Mouse (Mus musculus) forebrain, embryonic 15.5 days (tissue): Measurements from ENCODE around the gene Gm37240. TPM values are rescaled to one million over a fixed set of nuclear protein-coding genes. Genes with fewer than 3 reads are reported as not detected.
A peak's percentile ranks its signal among the peaks of the same experiment; 100 is the strongest.

Experiments used
- ATAC-seq: fragments of 200-750 bp; cut with Nextera tagmentation; replicated peaks from 2 replicates; pipeline ENCODE4 v1.8.0; 2017; ENCODE audit warnings: mild to moderate bottlenecking, moderate TSS enrichment, moderate library complexity
- H3K27ac ChIP-seq: fragments of 300-500 bp; sonication (generic); replicated peaks from 2 replicates; pipeline ENCODE4 v1.5.1; 2015; ENCODE audit warnings: mild to moderate bottlenecking, inconsistent platforms
- H3K27me3 ChIP-seq: fragments of 300-500 bp; sonication (generic); 2 replicates; pipeline ENCODE4 v1.6.1; 2015; ENCODE audit warnings: inconsistent platforms
- H3K36me3 ChIP-seq: fragments of 300-500 bp; sonication (generic); 2 replicates; pipeline ENCODE4 v1.6.1; 2015; ENCODE audit warnings: mild to moderate bottlenecking, inconsistent platforms
- H3K4me1 ChIP-seq: fragments of 300-500 bp; sonication (generic); 2 replicates; pipeline ENCODE4 v1.6.1; 2015; ENCODE audit warnings: inconsistent platforms
- H3K4me2 ChIP-seq: fragments of 300-500 bp; sonication (generic); replicated peaks from 2 replicates; pipeline ENCODE4 v1.6.1; 2015; ENCODE audit warnings: mild to moderate bottlenecking, inconsistent platforms
- H3K4me3 ChIP-seq: fragments of 300-500 bp; sonication (generic); 2 replicates; pipeline ENCODE4 v1.5.1; 2015; ENCODE audit warnings: mild to moderate bottlenecking, inconsistent platforms
- H3K9ac ChIP-seq: fragments of 300-500 bp; sonication (generic); replicated peaks from 2 replicates; pipeline ENCODE4 v1.6.1; 2015; ENCODE audit warnings: mild to moderate bottlenecking, inconsistent platforms
- H3K9me3 ChIP-seq: fragments of 300-500 bp; sonication (generic); 2 replicates; pipeline ENCODE4 v1.6.1; 2016; ENCODE audit warnings: inconsistent platforms
- WGBS: fragments of 180-500 bp; shearing (Covaris S2); methylation state at CpG from one replicate; pipeline ENCODE4 v1.1.7; 2015; ENCODE audit warnings: mixed read lengths; 5-methylcytosine and 5-hydroxymethylcytosine counted together
- polyA plus RNA-seq: library from polyadenylated mRNA; unstranded; fragments of >200 nt; fragmentation: Nextera tagmentation; extraction: Ambion mirVana; gene quantifications from 2 replicates; pipeline ENCODE4 v1.2.1, GENCODE M21; 2015

Gene Gm37240
- polyA plus RNA-seq, 1 experiment from 2014 or later: 2.2 TPM

- no peak overlapping the region for H3K9ac ChIP-seq
- H3K27ac ChIP-seq: no peak overlapping the region
- H3K27me3 ChIP-seq: no peaks in the 10 kb centered on the region
- no peak overlapping the region for H3K4me2 ChIP-seq
- H3K9me3 ChIP-seq: no peaks in the 10 kb centered on the region
- H3K36me3 ChIP-seq: no peaks in the 10 kb centered on the region
- H3K4me1 ChIP-seq: no peaks in the 10 kb centered on the region
- 81% methylated on average over 17 of the region's 17 CpGs for WGBS
- no peak for ATAC-seq
- no peak overlapping the region for H3K4me3 ChIP-seq
Observed at GRCm38 (mm10) chr3:85209887-85210844, 677.2 kb downstream of the Gm37240 start.

GRCm38 (mm10) chr3:85206475-85206874, 680.8 kb downstream of the Gm37240 start:
- Histone ChIP-seq H3K9ac (no peak overlapping the region), H3K27me3 (no peaks in the 10 kb centered on the region), H3K36me3 (no peaks in the 10 kb centered on the region), H3K27ac (no peak overlapping the region), H3K9me3 (no peaks in the 10 kb centered on the region), H3K4me1 (peaks cover 7% of the 10 kb centered on the region; the same call in 1 of the 2 replicates), H3K4me3 (no peak overlapping the region), H3K4me2 (no peak overlapping the region)
- WGBS: 91% methylated on average over 7 of the region's 7 CpGs
- no peak for ATAC-seq

GRCm38 (mm10) chr3:85205911-85206310, 681.4 kb downstream of the Gm37240 start:
- Histone ChIP-seq H3K27ac (no peak overlapping the region), H3K27me3 (no peaks in the 10 kb centered on the region), H3K4me2 (no peak overlapping the region), H3K9me3 (no peaks in the 10 kb centered on the region), H3K9ac (no peak overlapping the region), H3K4me1 (peaks cover 13% of the 10 kb centered on the region; the same call in 1 of the 2 replicates), H3K4me3 (no peak overlapping the region), H3K36me3 (no peaks in the 10 kb centered on the region)
- ATAC-seq: no peak
- 93% methylated on average over 4 of the region's 4 CpGs for WGBS

- H3K4me2 ChIP-seq: no peak overlapping the region
- H3K27me3 ChIP-seq: no peaks in the 10 kb centered on the region
- peaks cover 25% of the 10 kb centered on the region; the same call in 1 of the 2 replicates for H3K4me1 ChIP-seq
- H3K27ac ChIP-seq: no peak overlapping the region
- no peak for ATAC-seq
- H3K36me3 ChIP-seq: no peaks in the 10 kb centered on the region
- H3K9me3 ChIP-seq: no peaks in the 10 kb centered on the region
- WGBS: 70% methylated on average over 9 of the region's 9 CpGs
- H3K4me3 ChIP-seq: no peak overlapping the region
- H3K9ac ChIP-seq: no peak overlapping the region
Observed at GRCm38 (mm10) chr3:85203659-85204058, 683.7 kb downstream of the Gm37240 start.

- H3K4me1 ChIP-seq: peaks cover 25% of the 10 kb centered on the region; the same call in 1 of the 2 replicates
Observed at GRCm38 (mm10) chr3:85202726-85203125, 684.6 kb downstream of the Gm37240 start.

GRCm38 (mm10) chr3:85201785-85202184, 685.5 kb downstream of the Gm37240 start:
- 47% methylated on average over 4 of the region's 4 CpGs for WGBS
- H3K9ac ChIP-seq: no peak overlapping the region
- ATAC-seq: peak; percentile 70

More at GRCm38 (mm10) chr3:85202726-85203125, 684.6 kb downstream of the Gm37240 start:
- Histone ChIP-seq H3K4me2 (no peak overlapping the region), H3K36me3 (no peaks in the 10 kb centered on the region), H3K9me3 (no peaks in the 10 kb centered on the region), H3K9ac (no peak overlapping the region), H3K4me3 (no peak overlapping the region), H3K27me3 (no peaks in the 10 kb centered on the region), H3K27ac (no peak overlapping the region)
- no peak for ATAC-seq
- WGBS: 76% methylated on average over 3 of the region's 3 CpGs

GRCm38 (mm10) chr3:85198496-85198895, 688.8 kb downstream of the Gm37240 start:
- 93% methylated on average over 3 of the region's 3 CpGs for WGBS
- no peak for ATAC-seq
- Histone ChIP-seq H3K27me3 (no peaks in the 10 kb centered on the region), H3K4me3 (no peak overlapping the region), H3K27ac (no peak overlapping the region), H3K4me1 (peaks cover 25% of the 10 kb centered on the region; the same call in 1 of the 2 replicates), H3K36me3 (no peaks in the 10 kb centered on the region), H3K4me2 (no peak overlapping the region), H3K9me3 (no peaks in the 10 kb centered on the region), H3K9ac (no peak overlapping the region)

More at GRCm38 (mm10) chr3:85201785-85202184, 685.5 kb downstream of the Gm37240 start:
- Histone ChIP-seq H3K4me2 (no peak overlapping the region), H3K27ac (no peak overlapping the region), H3K4me3 (no peak overlapping the region), H3K36me3 (no peaks in the 10 kb centered on the region), H3K9me3 (no peaks in the 10 kb centered on the region), H3K4me1 (peaks cover 25% of the 10 kb centered on the region; the same call in 1 of the 2 replicates), H3K27me3 (no peaks in the 10 kb centered on the region)

GRCm38 (mm10) chr3:85197148-85197547, 690.2 kb downstream of the Gm37240 start:
- H3K4me2 ChIP-seq: no peak overlapping the region
- H3K9me3 ChIP-seq: no peaks in the 10 kb centered on the region
- H3K27me3 ChIP-seq: no peaks in the 10 kb centered on the region
- no peaks in the 10 kb centered on the region for H3K36me3 ChIP-seq
- 93% methylated on average over 6 of the region's 6 CpGs for WGBS
- H3K4me1 ChIP-seq: peaks cover 25% of the 10 kb centered on the region; the same call in 1 of the 2 replicates
- no peak overlapping the region for H3K9ac ChIP-seq
- no peak for ATAC-seq
- no peak overlapping the region for H3K27ac ChIP-seq
- no peak overlapping the region for H3K4me3 ChIP-seq

GRCm38 (mm10) chr3:85196591-85196990, 690.7 kb downstream of the Gm37240 start:
- H3K27ac ChIP-seq: no peak overlapping the region
- peaks cover 19% of the 10 kb centered on the region; the same call in 1 of the 2 replicates for H3K4me1 ChIP-seq
- 89% methylated on average over 4 of the region's 4 CpGs for WGBS
- H3K9me3 ChIP-seq: no peaks in the 10 kb centered on the region
- no peaks in the 10 kb centered on the region for H3K27me3 ChIP-seq
- no peaks in the 10 kb centered on the region for H3K36me3 ChIP-seq
- no peak overlapping the region for H3K4me2 ChIP-seq
- ATAC-seq: no peak
- H3K9ac ChIP-seq: no peak overlapping the region
- H3K4me3 ChIP-seq: no peak overlapping the region

- Histone ChIP-seq H3K27ac (no peak overlapping the region), H3K9ac (no peak overlapping the region), H3K9me3 (no peaks in the 10 kb centered on the region), H3K27me3 (no peaks in the 10 kb centered on the region), H3K4me1 (peaks cover 4% of the 10 kb centered on the region; the same call in 1 of the 2 replicates), H3K36me3 (no peaks in the 10 kb centered on the region), H3K4me3 (no peak overlapping the region), H3K4me2 (no peak overlapping the region)
- ATAC-seq: no peak
- WGBS: 74% methylated on average over 8 of the region's 8 CpGs
Observed at GRCm38 (mm10) chr3:85195068-85195481, 692.2 kb downstream of the Gm37240 start.

- Histone ChIP-seq H3K9me3 (no peaks in the 10 kb centered on the region), H3K27ac (no peak overlapping the region), H3K4me2 (no peak overlapping the region), H3K36me3 (no peaks in the 10 kb centered on the region), H3K4me3 (no peak overlapping the region), H3K27me3 (no peaks in the 10 kb centered on the region), H3K4me1 (peaks cover 21% of the 10 kb centered on the region), H3K9ac (no peak overlapping the region)
- 81% methylated on average over 8 of the region's 8 CpGs for WGBS
- ATAC-seq: no peak
Observed at GRCm38 (mm10) chr3:85189791-85190190, 697.5 kb downstream of the Gm37240 start.

- 42% methylated on average over 5 of the region's 5 CpGs for WGBS
- Histone ChIP-seq H3K27ac (no peak overlapping the region), H3K36me3 (no peaks in the 10 kb centered on the region), H3K9me3 (no peaks in the 10 kb centered on the region), H3K4me3 (no peak overlapping the region), H3K27me3 (no peaks in the 10 kb centered on the region), H3K4me1 (peaks cover 21% of the 10 kb centered on the region), H3K9ac (no peak overlapping the region), H3K4me2 (no peak overlapping the region)
- ATAC-seq: no peak
Observed at GRCm38 (mm10) chr3:85188364-85188763, 699.0 kb downstream of the Gm37240 start.
